Mouse (Mus musculus) hindbrain, embryonic 11.5 days (tissue): ENCODE data around the gene Orc3. TPM values are rescaled to one million over a fixed set of nuclear protein-coding genes. Genes with fewer than 3 reads are reported as not detected.

Experiments
- polyA plus RNA-seq: library from polyadenylated mRNA; unstranded; fragments of >200 nt; fragmentation: Nextera tagmentation; extraction: Ambion mirVana; gene quantifications from 2 replicates; pipeline ENCODE4 v1.2.1, GENCODE M21; 2014

Gene Orc3
- polyA plus RNA-seq, 1 experiment from 2014 or later = 127 TPM

Other genes starting within 250 kb of the Orc3 start
- gene Akirin2, start 64.0 kb downstream of the Orc3 start, polyA plus RNA-seq = 104 and 114 TPM in 2 replicates
- 69.4 and 74.1 TPM in 2 replicates for gene Rars2, start within 50 bp of the Orc3 start, polyA plus RNA-seq
- gene Slc35a1, start 72.5 kb upstream of the Orc3 start, polyA plus RNA-seq = 52.1 and 62.4 TPM in 2 replicates
- 4.5 and 5.1 TPM in 2 replicates for gene Cfap206, start 115.3 kb upstream of the Orc3 start, polyA plus RNA-seq
- gene Gm136, start 141.3 kb upstream of the Orc3 start, polyA plus RNA-seq = not detected in 2 replicates
- gene Smim8, start 163.5 kb upstream of the Orc3 start, polyA plus RNA-seq = 43.6 and 50.5 TPM in 2 replicates